Mouse (Mus musculus): Measurements from ENCODE around the gene Cstf3.

Gene Cstf3

GRCm38 (mm10) chr2:104603431-104603830 is 13.1 kb downstream of the Cstf3 start:
- no peak for DNase-seq (ENCODE audit: low read depth, low spot score)

- no peak for DNase-seq (ENCODE audit: low read depth, low spot score)
Measured at GRCm38 (mm10) chr2:104604718-104605117, 14.4 kb downstream of the Cstf3 start.

DNA sequence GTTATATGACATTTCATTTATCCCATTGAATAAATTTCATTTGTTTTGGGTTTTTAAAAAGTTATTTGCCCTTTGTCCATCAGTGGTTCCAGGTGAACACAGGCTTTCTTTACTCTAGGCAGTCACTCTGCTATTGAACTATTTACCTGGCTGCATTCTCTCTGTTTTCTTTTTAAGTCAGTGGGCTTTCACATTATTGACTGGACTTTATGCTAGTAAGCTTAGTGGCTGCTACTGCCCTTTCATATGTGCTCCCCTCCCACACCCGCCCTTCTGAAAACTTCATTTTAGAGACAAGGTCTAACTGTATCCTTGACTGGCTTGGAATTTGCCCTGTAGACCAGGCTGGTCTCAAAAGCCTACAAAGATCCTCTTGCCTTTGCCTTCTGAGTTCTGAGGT is 15.2 kb downstream of the Cstf3 start:
- DNase-seq (ENCODE audit: low read depth, low spot score), result no peak

DNA sequence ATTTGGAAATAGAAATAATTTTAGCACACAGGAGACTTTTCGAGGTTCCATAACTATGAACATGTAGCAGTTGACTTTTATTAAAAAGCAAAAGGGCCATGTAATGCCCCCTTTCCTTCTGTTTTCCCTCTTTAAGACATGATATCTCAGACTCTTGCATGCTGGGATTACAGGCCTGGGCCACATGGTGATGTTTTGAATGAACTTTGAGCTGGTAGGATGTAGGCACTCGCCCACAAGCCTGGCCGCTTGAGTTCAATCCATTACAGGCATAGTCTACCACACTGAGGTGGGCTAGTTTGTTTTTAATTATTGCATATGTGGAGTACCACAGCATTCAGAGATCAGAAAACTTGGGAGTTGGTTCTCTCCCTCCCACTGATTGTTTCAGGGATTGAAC is 24.5 kb downstream of the Cstf3 start:
- DNase-seq (ENCODE audit: low read depth, low spot score), result no peak

GRCm38 (mm10) chr2:104615985-104616711 is 25.8 kb downstream of the Cstf3 start:
- DNase-seq (ENCODE audit: low read depth, low spot score), result no peak

GRCm38 (mm10) chr2:104658659-104659058 is 68.3 kb downstream of the Cstf3 start:
- no peak for DNase-seq (ENCODE audit: low read depth, low spot score)

- DNase-seq (ENCODE audit: low read depth, low spot score), result no peak
Measured at GRCm38 (mm10) chr2:104663372-104664100, 73.2 kb downstream of the Cstf3 start.

DNA sequence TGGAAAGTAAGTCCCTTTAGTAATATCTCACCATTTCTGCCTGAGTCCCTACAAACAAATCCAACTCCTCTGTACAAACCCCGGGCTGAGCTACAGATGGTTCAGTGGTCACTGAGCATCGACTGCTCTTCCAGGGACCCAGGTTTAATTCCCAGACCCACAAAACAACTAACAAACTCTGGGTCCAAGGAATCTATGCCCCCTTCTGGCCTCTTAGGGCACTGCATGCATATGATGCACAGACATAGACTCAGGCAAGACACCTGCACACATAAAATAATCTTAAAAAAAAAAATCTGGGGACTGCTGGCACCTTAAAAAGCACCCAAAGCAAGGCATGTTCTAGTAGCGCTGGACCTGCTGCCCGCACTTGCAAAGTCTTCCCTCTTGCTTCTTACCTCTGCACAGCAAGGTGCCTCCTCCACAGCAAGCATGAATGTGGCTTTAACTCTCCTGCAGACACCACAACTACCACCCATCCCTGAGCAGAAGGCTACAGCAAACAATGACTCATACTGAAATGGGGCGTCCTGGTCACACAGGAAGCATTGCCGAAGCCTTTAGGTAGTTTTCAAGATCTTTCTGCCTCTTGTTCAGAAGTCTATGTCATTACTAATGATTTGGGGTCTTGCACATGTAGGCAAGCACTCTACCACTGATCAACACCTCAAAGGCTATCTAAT is 78.9 kb downstream of the Cstf3 start:
- DNase-seq (ENCODE audit: low read depth, low spot score), result no peak

DNA sequence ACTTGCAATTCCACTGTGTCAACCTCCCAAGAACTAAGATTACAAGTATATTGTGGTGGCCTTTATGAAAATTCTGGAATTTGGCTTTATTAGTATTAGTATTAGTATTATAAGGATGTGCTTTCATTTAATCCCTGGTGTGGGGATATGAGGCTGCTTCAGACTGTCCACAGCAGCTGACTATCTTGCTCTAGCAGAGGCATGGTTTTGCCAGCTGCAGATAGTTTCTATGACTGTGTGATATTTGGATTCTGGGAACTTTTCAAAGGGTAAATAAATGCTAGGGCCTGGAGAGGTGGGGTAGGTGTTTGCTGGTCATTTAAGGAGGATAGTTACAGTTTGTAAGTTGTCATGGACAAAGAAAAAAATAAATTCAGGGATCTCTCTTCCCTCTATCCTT is 81.4 kb downstream of the Cstf3 start:
- no peak for DNase-seq (ENCODE audit: low read depth, low spot score)

- no peak for DNase-seq (ENCODE audit: low read depth, low spot score)
Measured at GRCm38 (mm10) chr2:104677326-104677725, 87.0 kb downstream of the Cstf3 start.

DNA sequence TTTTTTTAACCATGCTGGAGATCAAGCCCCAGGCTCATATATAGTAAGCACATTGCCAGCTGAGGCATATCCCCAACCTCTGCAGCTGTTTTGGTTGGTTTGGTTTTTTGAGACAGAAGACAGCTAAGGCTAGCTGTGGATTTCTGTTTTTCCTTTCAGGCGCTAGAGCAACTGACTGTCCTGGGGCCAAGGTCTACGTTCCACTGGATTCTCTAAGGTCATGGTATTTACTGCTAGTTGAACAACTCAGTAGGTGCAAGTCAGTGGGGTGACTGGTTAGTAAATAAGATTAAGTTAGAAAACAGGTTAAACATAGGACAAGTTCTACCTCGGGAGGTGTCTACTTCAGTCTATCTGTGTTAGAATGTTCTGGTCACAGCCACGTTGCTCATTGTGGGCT is 94.4 kb downstream of the Cstf3 start:
- DNase-seq (ENCODE audit: low read depth, low spot score), result no peak

- peak; percentile 62 for DNase-seq (ENCODE audit: low read depth, low spot score)
Measured at GRCm38 (mm10) chr2:104685418-104685817, 95.1 kb downstream of the Cstf3 start.

GRCm38 (mm10) chr2:104687261-104687660 is 96.9 kb downstream of the Cstf3 start:
- no peak for DNase-seq (ENCODE audit: low read depth, low spot score)

GRCm38 (mm10) chr2:104688321-104688720 is 98.0 kb downstream of the Cstf3 start:
- DNase-seq (ENCODE audit: low read depth, low spot score), result no peak

DNA sequence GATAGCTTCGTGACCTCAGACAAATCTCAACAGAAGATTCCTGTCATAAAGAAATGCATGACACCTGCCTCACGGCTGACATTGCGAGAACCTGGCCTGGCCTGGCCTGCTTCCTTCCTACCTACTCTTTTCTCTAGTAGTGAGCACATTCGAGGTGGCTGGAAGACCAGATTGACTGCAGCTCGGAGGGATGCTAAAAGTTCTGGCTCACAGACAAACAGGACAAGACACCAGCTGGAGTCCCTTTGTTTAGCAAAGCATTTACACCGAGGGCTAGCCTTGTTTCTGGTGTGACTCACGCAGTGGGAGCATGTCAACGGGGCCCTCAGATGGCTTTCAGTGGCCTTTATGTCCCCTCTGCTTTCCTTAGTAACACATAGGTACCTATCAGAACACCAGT is 98.4 kb downstream of the Cstf3 start:
- no peak for DNase-seq (ENCODE audit: low read depth, low spot score)

DNA sequence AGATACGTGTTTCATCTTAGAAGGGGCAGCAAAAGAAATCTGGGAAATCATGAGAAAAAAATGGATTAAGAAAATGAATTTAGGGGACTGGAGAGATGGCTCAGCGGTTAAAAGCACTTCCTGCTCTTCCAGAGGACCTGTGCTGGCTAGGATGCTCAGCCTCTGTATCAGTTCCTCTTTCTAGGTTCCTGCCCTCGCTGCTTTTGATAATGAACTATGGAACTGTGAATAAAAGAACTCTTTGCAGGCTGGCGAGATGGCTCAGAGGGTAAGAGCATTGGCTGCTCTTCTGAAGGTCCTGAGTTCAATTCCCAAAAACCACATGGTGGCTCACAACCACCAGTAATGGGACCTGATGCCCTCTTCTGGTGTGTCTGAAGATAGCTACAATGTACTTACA is 100.4 kb downstream of the Cstf3 start:
- DNase-seq (ENCODE audit: low read depth, low spot score), result no peak

- DNase-seq (ENCODE audit: low read depth, low spot score), result no peak
Measured at GRCm38 (mm10) chr2:104692551-104692950, 102.2 kb downstream of the Cstf3 start.

DNA sequence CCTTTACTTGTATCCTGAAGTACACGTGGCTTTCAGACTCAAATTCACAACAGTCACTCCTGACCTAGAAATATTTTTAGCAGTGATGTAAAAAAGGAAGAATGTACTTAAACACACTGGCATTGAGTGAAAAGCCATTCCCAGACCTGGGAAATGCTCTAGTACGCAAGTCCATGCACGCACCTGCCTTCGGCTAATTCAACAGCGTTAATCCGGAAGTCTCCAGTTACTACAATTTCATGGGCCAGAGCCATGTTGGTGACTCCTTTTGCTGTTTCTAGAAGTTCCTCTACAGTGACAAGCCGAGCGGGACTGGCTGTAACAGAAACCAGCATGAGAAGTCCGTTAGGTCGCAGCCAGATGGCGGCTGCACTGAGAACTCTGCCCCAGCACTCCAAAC is 109.3 kb downstream of the Cstf3 start:
- no peak for DNase-seq (ENCODE audit: low read depth, low spot score)

DNA sequence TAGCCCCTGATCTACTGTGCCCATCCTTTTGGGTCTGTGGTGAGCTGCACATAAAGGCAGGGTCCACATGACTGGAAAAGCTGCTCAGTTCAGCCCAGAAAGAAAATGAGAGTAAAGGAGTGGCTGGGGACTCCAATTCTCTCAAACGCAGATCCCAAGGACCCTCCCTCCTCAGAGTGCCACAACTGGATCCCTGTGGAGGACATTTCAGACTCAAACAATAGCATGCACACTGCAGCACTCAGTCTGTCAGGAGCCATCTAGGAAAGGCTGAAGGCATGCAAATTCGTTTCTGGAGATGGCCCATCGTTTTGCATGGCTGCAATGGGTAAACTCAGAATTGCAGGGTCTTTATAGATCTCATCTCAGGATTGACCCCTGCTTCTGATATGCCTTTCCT is 112.8 kb downstream of the Cstf3 start:
- DNase-seq (ENCODE audit: low read depth, low spot score), result no peak

GRCm38 (mm10) chr2:104704355-104704754 is 114.0 kb downstream of the Cstf3 start:
- no peak for DNase-seq (ENCODE audit: low read depth, low spot score)

DNA sequence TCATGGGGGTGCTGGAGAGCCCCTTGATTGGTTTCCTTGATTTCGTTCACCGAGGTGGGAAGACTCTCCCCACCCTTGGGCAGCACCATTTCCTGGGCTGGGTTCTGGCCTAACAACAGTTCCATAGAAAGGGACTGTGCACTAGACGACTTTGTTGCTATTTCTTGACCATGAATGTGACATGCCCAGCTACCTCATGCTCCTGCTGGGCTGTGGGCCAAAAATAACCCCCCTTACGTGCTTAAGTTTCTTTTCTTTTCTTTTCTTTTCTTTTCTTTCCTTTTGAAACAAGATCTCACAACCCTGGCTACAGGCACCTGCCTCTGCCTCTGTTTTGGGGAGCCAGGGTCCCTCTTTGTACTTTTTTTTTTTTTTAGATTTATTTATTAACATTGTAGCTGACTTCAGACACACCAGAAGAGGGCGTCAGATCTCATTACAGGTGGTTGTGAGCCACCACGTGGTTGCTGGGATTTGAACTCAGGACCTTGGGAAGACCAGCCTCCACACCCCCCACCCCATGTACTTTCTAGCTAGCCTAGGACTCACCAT is 119.5 kb downstream of the Cstf3 start:
- DNase-seq (ENCODE audit: low read depth, low spot score), result no peak

- DNase-seq (ENCODE audit: low read depth, low spot score), result no peak
Measured at GRCm38 (mm10) chr2:104710670-104711370, 120.5 kb downstream of the Cstf3 start.
